Mouse (Mus musculus): Measurements from ENCODE around the gene Znrd1.

DNA sequence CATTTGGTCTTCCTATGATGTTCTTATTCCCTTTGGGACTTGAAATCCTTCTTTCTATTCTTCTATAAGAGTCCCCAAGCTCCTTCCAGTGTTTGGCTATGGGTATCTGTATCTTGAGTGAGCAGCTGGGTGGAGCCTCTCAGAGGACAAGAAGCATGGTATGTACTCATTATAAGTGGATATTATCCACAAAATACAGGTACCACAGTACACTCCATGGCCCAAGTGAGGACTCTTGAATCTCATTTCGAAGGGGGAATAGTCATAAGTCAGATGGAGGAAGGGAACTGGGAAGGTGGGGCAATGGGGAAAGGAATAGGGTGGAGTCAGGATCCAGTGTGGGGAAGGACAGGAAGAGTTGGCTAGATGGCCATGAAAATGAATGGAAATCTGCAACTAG is 5.3 kb downstream of the Znrd1 start:
- TF ChIP-seq POLR2A (IDR thresholded peaks at IDR 0.05; ENCODE audit: borderline replicate concordance, control insufficient read depth, low read depth, low read length) = no peak
- TF ChIP-seq CTCF (IDR thresholded peaks at IDR 0.05; ENCODE audit: control insufficient read depth, insufficient read depth, low read length) = no peak
